Mouse (Mus musculus): ENCODE measurements around the gene Rbm12b1. TPM values are rescaled to one million over a fixed set of nuclear protein-coding genes. Genes with fewer than 3 reads are reported as not detected.

Gene Rbm12b1
- polyA plus RNA-seq, 1 experiment from 2014 or later = 8.5 TPM

Other genes with a start within 250 kb of the Rbm12b1 start
- 0.15 and 0.43 TPM in 2 replicates for gene Gm10604, start 159.0 kb upstream of the Rbm12b1 start, polyA plus RNA-seq (2014; fragmentation: Nextera tagmentation; extraction: Ambion mirVana)
- gene Rbm12b2, start 50.8 kb upstream of the Rbm12b1 start, polyA plus RNA-seq (2014; fragmentation: Nextera tagmentation; extraction: Ambion mirVana) = 15.7 and 21.4 TPM in 2 replicates
- 88.6 and 106 TPM in 2 replicates for gene Fam92a, start 31.8 kb downstream of the Rbm12b1 start, polyA plus RNA-seq (2014; fragmentation: Nextera tagmentation; extraction: Ambion mirVana)

Measured in forebrain, embryonic 14.5 days (tissue).